Mouse (Mus musculus): Measurements from ENCODE around the gene 1700113H08Rik. TPM values are rescaled to one million over a fixed set of nuclear protein-coding genes. Genes with fewer than 3 reads are reported as not detected.

1700113H08Rik gene
- polyA plus RNA-seq, 1 experiment from 2014 or later: not detected

DNA sequence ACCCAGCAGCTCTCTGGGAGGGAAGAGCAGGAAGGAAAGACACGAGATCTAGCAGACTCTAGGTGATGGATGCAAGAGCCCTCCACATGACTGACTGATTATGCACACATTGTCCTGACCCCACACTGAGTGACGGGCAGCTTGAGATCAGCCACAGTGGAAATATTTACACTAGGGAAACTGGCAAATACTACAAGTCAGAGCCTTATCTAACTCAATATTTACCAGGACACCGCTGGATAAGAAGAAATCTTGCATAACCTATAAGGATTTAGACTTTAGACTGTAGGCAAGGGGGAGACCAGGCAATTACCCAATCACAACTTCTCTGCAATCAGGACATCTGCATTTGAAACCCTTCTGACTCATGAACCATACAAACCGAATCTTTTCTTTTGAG lies 6.1 kb upstream of the 1700113H08Rik start:
- no peak for TF ChIP-seq CTCF (IDR thresholded peaks at IDR 0.05)
- TF ChIP-seq EP300 (IDR thresholded peaks at IDR 0.05): no peak
- H3K4me3 ChIP-seq (ENCODE audit: low read depth, low read length): no peak overlapping the region
- H3K27me3 ChIP-seq (replicated peaks; ENCODE audit: insufficient read depth, low read length): no peaks in the 10 kb centered on the region
- no peaks in the 10 kb centered on the region for H3K36me3 ChIP-seq (ENCODE audit: insufficient read depth, low read length)
- H3K4me1 ChIP-seq (ENCODE audit: insufficient read depth, low read depth, low read length): no peaks in the 10 kb centered on the region
- no peak overlapping the region for H3K27ac ChIP-seq (ENCODE audit: low read length)
- no peak overlapping the region for H3K9ac ChIP-seq (replicated peaks; ENCODE audit: low read depth)
- H3K4me2 ChIP-seq (replicated peaks; ENCODE audit: low read depth, low read length): no peak overlapping the region
- ATAC-seq (peak; percentile 52), DNase-seq (ENCODE audit: low spot score) (peak; percentile 28)
- H3K9me3 ChIP-seq (ENCODE audit: low read length): no peaks in the 10 kb centered on the region
- 24% methylated on average over 4 of the region's 4 CpGs for WGBS

DNA sequence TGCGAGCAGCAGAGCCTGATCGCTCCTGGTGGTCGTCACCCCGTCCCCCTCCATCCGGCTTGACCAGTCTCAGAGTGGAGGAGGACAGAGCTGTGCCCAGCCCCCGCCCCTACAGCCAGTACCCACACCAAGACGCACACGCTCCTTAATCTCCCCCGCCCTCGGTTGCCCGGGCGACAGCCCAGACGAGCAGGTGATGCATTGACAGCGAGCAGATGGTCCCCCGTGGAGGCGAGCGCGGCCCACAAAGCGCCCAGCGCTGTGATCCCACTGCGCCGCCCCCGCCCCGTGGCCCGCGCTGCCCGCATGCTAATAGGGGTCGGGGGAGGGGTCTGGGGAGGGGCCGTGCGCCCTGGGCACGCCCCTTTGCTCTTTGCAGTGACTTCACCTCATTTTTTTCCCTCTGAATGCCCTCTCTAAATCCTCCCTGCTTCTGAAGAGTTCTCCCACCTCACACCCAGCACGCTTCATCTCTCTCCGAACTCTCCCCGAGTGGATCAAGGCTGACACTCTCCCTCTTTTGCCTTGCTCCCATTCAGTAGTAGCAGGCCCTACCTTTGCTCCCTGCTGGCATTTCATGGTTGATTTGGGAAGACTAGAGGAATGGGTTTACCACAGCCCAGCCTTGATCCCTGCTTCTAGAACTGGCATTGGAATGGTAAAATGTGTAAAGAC lies 543 bp downstream of the 1700113H08Rik start:
- Histone ChIP-seq H3K9ac (replicated peaks; ENCODE audit: low read depth) (no peak overlapping the region), H3K9me3 (ENCODE audit: low read length) (no peaks in the 10 kb centered on the region), H3K27me3 (replicated peaks; ENCODE audit: insufficient read depth, low read length) (no peaks in the 10 kb centered on the region), H3K4me1 (ENCODE audit: insufficient read depth, low read depth, low read length) (no peaks in the 10 kb centered on the region), H3K36me3 (ENCODE audit: insufficient read depth, low read length) (no peaks in the 10 kb centered on the region), H3K27ac (ENCODE audit: low read length) (no peak overlapping the region), H3K4me2 (replicated peaks; ENCODE audit: low read depth, low read length) (peak overlapping the region; percentile 63), H3K4me3 (ENCODE audit: low read depth, low read length) (peak overlapping the region; percentile 31)
- peak; percentile 58 for ATAC-seq
- DNase-seq (ENCODE audit: low spot score): peak; percentile 21
- TF ChIP-seq CTCF (IDR thresholded peaks at IDR 0.05): no peak
- TF ChIP-seq EP300 (IDR thresholded peaks at IDR 0.05): no peak
- under 1% methylated on average over 26 of the region's 34 CpGs for WGBS

DNA sequence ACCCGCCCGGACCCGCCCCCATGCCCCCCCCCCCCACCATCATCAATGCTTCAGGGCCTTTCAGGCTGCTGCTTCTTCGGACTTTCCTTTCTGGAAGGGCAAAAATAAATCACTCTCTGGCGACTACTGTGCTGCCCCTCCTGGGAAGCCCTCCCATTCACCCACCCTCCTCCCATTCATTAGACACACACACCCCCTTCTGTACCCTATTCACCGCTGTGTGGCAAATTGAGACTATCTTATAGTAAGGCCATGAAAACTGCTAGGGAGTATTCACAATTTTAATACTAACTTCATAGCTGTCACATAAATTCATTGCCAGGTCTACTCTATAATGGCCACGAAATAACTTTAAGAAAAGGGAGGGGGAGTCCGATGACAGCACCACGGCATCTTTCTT lies 1.1 kb downstream of the 1700113H08Rik start:
- Histone ChIP-seq H3K36me3 (ENCODE audit: insufficient read depth, low read length) (no peaks in the 10 kb centered on the region), H3K27me3 (replicated peaks; ENCODE audit: insufficient read depth, low read length) (no peaks in the 10 kb centered on the region), H3K27ac (ENCODE audit: low read length) (no peak overlapping the region), H3K4me2 (replicated peaks; ENCODE audit: low read depth, low read length) (no peak overlapping the region), H3K9ac (replicated peaks; ENCODE audit: low read depth) (no peak overlapping the region), H3K4me3 (ENCODE audit: low read depth, low read length) (no peak overlapping the region), H3K4me1 (ENCODE audit: insufficient read depth, low read depth, low read length) (no peaks in the 10 kb centered on the region), H3K9me3 (ENCODE audit: low read length) (no peaks in the 10 kb centered on the region)
- 31% methylated on average over 8 of the region's 9 CpGs for WGBS
- ATAC-seq (no peak), DNase-seq (ENCODE audit: low spot score) (no peak)
- TF ChIP-seq EP300 (IDR thresholded peaks at IDR 0.05) (no peak), CTCF (IDR thresholded peaks at IDR 0.05) (no peak)

DNA sequence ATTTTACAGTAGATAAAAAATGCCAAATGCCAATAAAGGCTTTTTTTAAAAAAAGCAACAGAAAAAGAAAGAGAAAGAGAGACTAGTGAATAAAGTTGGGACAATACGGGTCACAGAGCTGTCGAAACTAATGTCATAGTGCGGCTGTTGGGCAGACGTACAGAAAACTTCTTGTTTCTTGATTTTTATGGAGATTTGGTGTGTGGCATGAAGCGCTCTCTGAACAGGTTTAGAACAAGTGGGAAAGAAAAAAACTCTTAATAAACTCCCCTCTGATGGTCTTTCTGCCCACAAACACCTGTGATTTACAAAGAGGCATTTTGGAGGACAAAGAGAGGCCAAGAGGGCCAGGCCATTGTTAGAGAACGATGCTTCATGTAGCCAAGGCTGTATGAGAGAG lies 1.6 kb downstream of the 1700113H08Rik start:
- Histone ChIP-seq H3K9ac (replicated peaks; ENCODE audit: low read depth) (no peak overlapping the region), H3K4me3 (ENCODE audit: low read depth, low read length) (no peak overlapping the region), H3K9me3 (ENCODE audit: low read length) (no peaks in the 10 kb centered on the region), H3K4me2 (replicated peaks; ENCODE audit: low read depth, low read length) (no peak overlapping the region), H3K36me3 (ENCODE audit: insufficient read depth, low read length) (no peaks in the 10 kb centered on the region), H3K27me3 (replicated peaks; ENCODE audit: insufficient read depth, low read length) (no peaks in the 10 kb centered on the region), H3K4me1 (ENCODE audit: insufficient read depth, low read depth, low read length) (no peaks in the 10 kb centered on the region), H3K27ac (ENCODE audit: low read length) (no peak overlapping the region)
- ATAC-seq: no peak
- no peak for DNase-seq (ENCODE audit: low spot score)
- no peak for TF ChIP-seq EP300 (IDR thresholded peaks at IDR 0.05)
- TF ChIP-seq CTCF (IDR thresholded peaks at IDR 0.05): no peak
- 84% methylated on average over 6 of the region's 6 CpGs for WGBS

DNA sequence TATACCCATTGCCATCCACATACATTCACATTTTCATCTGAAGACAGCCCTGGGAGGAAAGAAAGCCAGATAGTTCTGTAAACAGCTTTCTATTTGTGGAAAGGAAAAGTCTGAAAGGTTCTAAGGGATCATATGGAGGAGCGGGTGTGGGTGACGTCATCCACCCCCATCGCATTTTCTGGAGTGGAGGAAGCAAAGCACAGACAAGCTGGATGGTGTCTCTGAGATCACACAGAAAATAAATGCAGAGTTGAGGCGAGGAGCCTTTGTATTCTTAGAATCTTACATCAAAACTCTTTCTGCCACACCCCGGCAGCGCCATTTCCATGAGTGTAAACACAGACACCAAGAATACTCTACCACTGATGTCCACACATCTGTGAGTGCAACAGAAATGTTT lies 26.4 kb downstream of the 1700113H08Rik start:
- no peak overlapping the region for H3K4me2 ChIP-seq (replicated peaks; ENCODE audit: low read depth, low read length)
- H3K36me3 ChIP-seq (ENCODE audit: insufficient read depth, low read length): no peaks in the 10 kb centered on the region
- WGBS: 56% methylated on average over 6 of the region's 6 CpGs
- ATAC-seq (no peak), DNase-seq (ENCODE audit: low spot score) (no peak)
- no peak overlapping the region for H3K9ac ChIP-seq (replicated peaks; ENCODE audit: low read depth)
- TF ChIP-seq CTCF (IDR thresholded peaks at IDR 0.05) (no peak), EP300 (IDR thresholded peaks at IDR 0.05) (no peak)
- H3K27ac ChIP-seq (ENCODE audit: low read length): no peak overlapping the region
- no peaks in the 10 kb centered on the region for H3K27me3 ChIP-seq (replicated peaks; ENCODE audit: insufficient read depth, low read length)
- no peaks in the 10 kb centered on the region for H3K9me3 ChIP-seq (ENCODE audit: low read length)
- H3K4me3 ChIP-seq (ENCODE audit: low read depth, low read length): no peak overlapping the region
- H3K4me1 ChIP-seq (ENCODE audit: insufficient read depth, low read depth, low read length): no peaks in the 10 kb centered on the region

DNA sequence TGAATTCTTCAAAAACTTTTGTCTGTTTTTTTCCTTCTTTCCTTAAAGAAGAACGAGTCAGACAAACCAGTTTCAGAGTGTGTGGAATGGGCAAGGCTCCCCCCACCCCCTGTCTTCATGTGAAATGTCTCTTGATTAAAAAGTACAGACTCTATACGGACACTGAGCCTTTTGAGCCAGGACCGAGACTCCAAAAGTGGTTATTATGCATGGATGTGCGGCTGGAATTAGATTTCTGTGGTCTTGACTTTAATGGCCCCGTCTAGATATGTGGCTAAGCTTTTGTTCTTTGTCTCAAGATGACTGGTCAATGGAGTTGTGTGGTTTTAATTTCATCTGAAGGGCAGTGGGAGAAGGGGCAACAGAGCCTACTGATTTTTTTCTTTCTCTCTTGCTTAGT lies 29.8 kb downstream of the 1700113H08Rik start:
- H3K4me1 ChIP-seq (ENCODE audit: insufficient read depth, low read depth, low read length): no peaks in the 10 kb centered on the region
- DNase-seq (ENCODE audit: low spot score) (no peak), ATAC-seq (no peak)
- 69% methylated on average over 5 of the region's 5 CpGs for WGBS
- no peaks in the 10 kb centered on the region for H3K36me3 ChIP-seq (ENCODE audit: insufficient read depth, low read length)
- no peak overlapping the region for H3K4me2 ChIP-seq (replicated peaks; ENCODE audit: low read depth, low read length)
- H3K4me3 ChIP-seq (ENCODE audit: low read depth, low read length): no peak overlapping the region
- no peaks in the 10 kb centered on the region for H3K27me3 ChIP-seq (replicated peaks; ENCODE audit: insufficient read depth, low read length)
- TF ChIP-seq CTCF (IDR thresholded peaks at IDR 0.05): no peak
- no peak for TF ChIP-seq EP300 (IDR thresholded peaks at IDR 0.05)
- no peak overlapping the region for H3K27ac ChIP-seq (ENCODE audit: low read length)
- H3K9me3 ChIP-seq (ENCODE audit: low read length): no peaks in the 10 kb centered on the region
- no peak overlapping the region for H3K9ac ChIP-seq (replicated peaks; ENCODE audit: low read depth)

DNA sequence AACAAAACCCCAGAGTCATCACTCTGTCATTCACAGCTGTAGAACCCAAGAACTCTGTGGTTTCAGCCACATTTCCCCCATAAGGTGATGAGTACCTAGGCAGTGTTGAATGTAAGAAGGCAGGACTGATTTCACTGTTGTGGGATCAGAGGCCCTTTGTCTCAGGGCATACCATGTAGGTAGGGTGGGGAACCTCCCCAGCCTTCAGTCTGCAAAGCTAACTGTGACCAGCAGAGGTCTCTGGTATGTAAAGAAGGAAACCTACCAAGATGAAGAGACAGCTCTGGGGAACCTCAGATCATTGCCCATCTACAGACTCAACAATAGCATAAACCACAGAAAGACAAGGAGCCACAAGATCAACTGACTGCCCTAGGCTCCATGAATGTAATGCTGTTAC lies 36.4 kb downstream of the 1700113H08Rik start:
- no peak overlapping the region for H3K4me3 ChIP-seq (ENCODE audit: low read depth, low read length)
- H3K4me2 ChIP-seq (replicated peaks; ENCODE audit: low read depth, low read length): no peak overlapping the region
- DNase-seq (ENCODE audit: low spot score): no peak
- no peak overlapping the region for H3K9ac ChIP-seq (replicated peaks; ENCODE audit: low read depth)
- H3K9me3 ChIP-seq (ENCODE audit: low read length): no peaks in the 10 kb centered on the region
- H3K27me3 ChIP-seq (replicated peaks; ENCODE audit: insufficient read depth, low read length): no peaks in the 10 kb centered on the region
- ATAC-seq: no peak
- H3K27ac ChIP-seq (ENCODE audit: low read length): no peak overlapping the region
- H3K36me3 ChIP-seq (ENCODE audit: insufficient read depth, low read length): no peaks in the 10 kb centered on the region
- no peaks in the 10 kb centered on the region for H3K4me1 ChIP-seq (ENCODE audit: insufficient read depth, low read depth, low read length)
- TF ChIP-seq EP300 (IDR thresholded peaks at IDR 0.05) (no peak), CTCF (IDR thresholded peaks at IDR 0.05) (peak; percentile 39)

Data from lung, postnatal 0 days (tissue).